Mouse (Mus musculus) left cerebral cortex, adult 11 months (tissue): Measurements from ENCODE around the gene Ccdc51.
A peak's percentile ranks its signal among the peaks of the same experiment; 100 is the strongest.

Source experiments
- DNase-seq: peaks from one replicate; pipeline ENCODE4 v3.0.0; 2022; ENCODE audit warnings: low spot score

The Ccdc51 gene

DNA sequence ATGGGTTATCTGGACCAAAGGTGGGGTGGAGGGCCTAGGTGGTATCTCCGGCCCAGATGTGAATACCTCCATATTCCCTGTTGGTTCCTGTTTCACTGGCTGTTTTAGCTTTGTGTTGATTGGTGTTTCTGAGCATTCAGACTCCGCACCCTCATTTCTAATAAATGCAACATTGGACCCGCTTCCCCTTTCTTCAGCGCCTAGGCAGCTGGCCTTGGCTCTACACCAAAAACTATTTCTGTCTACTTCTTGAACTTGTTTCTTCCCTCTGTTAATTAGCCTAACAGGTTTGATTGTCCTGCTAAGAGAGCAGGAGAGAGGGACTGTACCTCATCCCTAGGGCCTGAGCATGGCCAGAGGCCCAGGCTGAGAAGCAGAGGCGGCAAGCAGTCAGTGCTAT, 24.8 kb upstream of the Ccdc51 start:
- DNase-seq: no peak

DNA sequence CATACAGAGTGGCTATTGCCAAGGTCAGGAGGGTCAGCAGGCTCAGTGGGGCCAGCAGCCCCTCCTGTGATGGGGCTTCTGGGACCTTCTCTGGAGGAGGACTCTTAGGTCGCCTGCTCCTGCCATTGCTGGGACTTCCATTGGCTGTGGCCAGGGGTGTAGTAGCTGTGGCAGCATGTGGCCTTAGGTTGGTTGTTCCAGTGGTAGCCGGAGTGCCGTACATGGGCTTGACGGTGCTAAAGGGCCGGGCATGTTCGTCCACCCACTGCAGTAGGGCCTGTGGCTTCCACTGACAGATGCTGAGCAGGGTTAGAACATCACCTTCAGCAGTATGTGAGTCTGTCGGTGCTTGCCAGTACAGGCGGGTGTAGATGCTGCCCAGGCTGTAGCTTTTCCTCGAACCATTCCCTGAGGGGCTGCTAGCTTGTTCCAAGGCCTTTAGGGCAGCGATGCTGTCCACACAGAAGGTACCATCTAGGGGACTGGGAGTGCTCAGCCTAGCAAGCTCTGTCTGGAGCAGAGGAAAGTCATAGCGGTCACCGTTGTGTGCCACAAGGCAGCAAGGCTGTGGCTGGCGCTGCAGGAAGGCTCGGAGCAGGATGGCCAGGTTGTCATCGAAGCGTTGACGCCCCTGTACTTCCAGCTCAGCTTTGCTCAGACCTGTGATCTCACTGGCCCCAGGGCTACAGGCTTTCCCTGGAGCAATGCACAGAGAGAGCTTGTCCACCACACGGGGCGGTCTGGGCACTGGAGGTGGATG, 24.1 kb upstream of the Ccdc51 start:
- DNase-seq: no peak

DNA sequence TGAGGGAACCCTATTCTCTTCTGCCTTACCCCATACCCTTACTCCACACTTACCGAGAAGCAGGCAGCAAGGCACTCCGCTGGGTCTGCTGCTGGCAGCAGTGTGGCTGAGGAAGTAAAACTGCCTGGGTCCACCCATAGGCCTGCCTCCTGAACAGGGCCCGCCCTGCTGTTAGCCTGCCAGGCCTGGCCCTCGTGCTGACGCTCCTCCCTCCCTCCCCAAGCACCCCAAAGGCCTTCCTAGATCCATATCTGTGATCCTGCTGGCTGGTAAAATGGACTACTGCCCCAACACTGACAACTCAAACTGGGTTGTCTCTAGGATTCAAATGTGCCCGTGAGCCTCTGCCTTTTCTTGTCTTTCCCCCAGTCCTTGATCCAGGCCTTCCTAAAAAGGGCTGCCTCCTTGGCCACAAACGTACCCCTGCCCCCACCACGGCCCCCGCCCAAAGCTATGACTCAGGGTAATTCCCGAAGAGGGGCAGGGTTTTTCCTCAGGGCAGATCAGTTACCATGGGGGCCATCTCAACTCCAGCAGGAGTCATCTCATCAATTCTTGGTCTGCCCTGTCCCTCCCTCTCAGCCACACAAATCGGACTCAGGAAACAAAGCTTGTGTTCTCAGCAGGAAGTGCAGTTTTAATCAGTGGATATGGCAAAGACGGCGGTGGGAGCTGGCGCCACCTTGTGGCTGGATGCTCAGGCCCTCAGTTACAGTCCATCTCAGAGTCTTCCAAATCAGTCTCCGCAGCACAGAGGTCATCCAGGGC, 23.0 kb upstream of the Ccdc51 start, which contains the start of gene Trex1:
Gene Trex1 (minus strand): TSS at position 599 of the 768 bp plus-strand sequence.
- DNase-seq: peak; percentile 82

DNA sequence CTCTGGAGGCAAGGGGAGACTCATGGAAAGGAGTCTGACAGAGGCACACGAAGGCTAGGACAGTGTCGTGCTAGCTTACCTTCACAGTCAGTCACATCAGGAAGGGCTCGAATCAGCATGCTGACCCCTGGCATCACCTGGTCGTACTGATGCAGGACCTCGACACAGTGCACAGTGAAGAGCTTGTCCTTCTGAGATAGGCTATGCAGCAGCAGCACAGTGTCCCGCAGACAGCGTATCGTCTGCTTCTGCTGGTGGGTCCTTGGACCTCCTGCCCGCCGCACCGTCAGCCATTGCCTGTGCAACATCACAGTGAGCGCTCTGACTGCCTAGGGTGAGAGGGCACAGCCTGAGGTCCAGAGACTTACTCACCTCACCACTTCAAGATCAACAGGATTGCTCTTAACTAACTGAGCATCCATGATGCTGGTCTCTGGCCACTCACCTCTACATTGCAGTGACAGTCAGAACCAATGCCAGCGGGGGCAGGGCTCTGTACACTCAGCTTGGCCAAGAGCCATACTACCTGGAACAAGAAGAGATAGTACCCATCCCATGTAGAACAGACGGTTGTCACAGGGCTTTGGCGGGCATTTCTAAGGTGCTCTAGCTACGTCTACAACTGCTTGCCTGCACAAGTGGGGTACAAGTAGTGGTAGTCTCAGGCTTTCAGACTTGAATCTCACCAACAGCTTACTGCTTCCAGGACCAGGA, 22.0 kb upstream of the Ccdc51 start:
- no peak for DNase-seq

DNA sequence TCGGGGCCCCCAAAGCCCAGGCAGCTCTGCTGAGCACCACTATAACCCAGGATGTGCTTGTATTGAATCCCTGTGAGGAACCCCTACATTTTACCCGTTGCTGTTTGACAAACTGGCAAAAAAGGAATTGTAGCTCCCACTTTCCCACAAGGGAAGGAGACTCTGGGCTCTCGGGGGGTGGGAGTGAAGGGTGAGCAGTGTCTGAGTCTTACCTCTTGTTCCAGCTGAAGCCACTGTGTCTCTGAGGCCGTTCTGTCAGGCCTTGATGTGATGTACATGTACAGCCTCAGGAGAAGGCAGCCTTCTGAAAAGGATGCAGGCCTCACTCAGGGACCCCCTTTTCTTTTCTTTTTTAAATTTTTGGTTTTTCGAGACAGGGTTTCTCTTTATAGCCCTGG, 21.4 kb upstream of the Ccdc51 start:
- no peak for DNase-seq

DNA sequence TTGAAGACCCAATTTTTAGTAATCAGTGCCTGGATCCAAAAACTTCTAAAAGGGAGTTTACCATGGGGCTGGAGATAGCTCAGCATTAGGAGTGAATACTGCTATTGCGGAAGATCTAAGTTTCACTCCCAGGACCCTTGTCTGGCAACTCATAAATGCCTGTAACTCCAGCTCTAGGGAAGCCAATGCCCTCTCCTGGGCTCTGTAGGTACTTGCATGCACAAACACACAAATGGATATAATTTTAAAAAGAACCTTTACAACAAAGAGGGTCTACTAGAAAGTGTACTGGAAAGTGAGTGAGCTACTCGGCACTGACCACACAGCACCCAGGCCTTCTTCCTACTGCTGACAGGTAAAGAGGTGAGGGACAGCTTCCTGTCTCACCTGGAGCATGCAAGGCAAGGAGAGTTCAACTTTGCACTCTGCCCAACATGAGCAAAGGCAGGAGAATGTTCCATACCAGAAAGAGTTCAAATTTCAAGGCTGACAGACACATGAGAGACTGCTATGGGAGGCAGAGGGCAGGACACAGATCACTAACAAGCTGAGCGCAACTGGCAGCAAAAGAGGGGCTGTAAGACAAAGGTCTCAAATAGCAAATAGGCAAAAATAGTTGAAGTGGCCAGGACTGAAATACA, 14.1 kb upstream of the Ccdc51 start:
- no peak for DNase-seq

DNA sequence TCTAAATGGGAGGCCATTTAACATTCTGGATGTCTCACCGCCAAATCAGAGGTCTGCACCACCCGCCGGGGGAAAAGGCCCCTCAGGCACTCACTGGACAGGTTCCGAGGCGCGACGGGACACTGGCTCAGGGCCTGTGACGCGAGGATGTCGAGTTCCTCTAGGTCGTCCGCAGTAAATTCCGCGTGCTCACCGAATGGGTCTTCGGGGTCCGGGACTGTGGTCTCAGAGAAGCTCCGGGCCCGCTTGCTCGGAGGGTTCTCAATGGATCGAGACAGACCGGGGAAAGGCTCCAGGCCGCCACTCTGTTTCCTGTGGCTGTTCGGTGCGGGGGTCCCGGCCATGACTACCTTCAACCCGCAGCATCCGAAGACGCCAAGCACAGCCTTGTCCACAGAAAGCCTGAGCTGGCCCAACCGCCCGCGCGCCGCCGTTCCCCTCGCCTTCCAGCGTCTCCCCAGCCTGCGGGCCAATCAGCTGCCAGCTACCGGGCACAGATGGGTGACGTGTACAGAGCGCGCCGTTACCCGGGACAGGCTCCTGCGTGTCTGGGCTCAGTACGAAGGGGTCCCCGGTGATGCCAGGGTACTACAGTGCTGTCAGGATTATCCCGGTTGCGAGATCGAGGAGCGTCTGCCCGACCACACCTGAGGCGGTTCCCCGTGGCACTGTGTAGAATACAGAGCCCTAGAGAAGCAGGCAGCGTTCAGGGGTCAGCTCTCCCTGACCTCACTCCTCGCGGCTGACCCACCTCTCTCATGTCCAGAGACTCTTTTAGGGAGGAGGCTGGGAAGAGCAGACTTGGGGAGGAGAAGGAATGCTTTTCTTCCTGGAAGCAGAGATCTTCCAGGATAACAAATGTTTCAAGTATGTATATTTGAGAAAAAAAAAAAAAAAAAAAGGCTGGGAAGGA, 8.4 kb upstream of the Ccdc51 start, which contains the start of gene Atrip:
Gene Atrip (minus strand): TSS at position 464 of the 913 bp plus-strand sequence.
- DNase-seq: peak; percentile 88

DNA sequence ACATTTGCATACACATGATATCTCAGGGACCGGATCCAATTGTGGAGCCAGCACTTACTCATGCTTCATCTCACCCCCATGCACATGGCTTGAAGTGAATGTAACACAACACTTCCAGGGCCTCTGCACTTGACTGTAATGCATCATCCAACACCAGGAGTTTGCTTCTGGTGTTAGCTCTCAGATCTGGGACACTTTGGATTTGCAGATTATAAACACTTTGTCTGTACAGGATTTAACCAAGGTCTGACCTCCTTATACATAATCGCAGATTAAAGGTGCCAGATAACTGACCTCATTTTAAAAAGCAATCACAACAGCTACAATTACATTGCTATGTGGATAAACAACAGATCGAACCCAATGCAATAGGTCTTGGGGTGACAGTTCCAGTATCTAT, 1.8 kb upstream of the Ccdc51 start:
- no peak for DNase-seq

DNA sequence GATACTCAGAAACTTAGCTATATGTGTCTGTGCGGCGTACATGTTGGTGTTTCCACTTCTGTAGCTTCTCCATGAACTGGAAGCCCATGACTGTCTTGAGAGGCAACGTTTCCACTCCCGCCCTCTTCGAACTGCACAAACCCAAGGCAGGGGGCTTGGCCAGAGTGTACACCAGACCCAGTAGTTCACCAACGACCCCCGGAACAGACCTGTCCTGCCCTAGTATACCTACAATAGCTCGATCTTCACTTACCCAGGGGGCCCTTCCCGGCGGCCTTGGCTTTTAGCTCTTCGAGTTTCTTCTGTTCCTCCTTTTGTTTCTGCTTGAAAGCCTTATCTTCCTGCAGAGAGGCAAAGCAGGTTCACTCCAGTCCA, 557 bp upstream of the Ccdc51 start:
- no peak for DNase-seq

DNA sequence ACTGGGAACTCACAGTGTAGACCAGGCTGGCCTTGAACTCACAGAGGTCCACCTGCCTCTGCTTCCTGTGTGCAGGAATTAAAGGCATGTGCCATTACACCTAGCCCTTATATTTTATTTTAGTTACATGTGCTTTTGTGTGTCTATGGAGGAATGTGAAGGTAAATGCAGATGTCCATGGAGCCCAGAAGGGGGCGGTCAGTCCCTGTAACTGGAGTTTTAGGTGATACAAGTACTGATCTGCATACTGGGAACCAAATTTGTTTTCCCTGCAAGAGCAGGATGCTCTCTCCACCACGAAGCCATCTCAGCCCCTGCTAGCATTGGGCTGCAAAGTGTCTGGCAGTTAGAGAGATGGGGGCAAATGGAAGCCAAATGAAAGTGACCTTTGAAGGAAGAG, 2.6 kb downstream of the Ccdc51 start:
- DNase-seq: no peak

DNA sequence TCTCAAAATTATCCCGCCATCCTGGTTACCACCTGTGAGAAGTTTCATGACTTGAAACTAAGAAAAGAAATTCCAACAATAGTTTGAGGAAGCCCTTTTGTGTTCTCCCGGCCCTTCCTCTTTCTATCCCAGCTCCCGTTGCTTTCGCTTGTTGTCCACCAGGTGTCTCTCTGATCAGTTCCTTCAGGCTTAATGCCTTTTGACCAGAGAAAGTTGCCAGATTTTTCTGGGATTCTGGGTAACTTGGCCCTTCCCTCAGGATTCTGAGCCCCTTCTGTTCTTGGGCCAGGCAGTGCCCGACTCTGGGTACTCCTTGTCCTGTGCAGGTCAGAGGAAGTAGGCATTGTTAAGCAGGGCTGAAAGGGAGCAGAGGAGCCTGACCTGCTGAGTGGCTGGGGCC, 5.7 kb downstream of the Ccdc51 start:
- DNase-seq: no peak

DNA sequence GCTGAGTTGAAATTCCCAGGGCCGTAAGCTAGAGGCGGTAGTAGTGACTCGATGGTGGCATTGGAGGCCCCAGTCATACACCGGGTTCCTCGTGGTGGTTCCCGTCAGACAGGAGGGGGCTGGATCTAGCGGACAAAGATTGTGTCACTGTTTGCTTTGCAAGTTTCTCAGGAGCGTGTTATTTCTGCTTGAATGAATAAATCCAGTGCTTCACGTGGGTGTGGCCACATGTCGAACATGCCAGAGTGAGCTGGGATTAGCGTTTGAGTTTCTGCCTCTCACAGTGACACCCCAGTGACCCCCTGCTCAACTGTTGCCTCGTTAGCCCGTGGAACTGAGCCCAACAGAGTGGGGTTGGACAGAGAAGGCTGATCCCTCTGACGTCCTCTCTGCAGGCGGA, 8.2 kb downstream of the Ccdc51 start:
- DNase-seq: no peak

DNA sequence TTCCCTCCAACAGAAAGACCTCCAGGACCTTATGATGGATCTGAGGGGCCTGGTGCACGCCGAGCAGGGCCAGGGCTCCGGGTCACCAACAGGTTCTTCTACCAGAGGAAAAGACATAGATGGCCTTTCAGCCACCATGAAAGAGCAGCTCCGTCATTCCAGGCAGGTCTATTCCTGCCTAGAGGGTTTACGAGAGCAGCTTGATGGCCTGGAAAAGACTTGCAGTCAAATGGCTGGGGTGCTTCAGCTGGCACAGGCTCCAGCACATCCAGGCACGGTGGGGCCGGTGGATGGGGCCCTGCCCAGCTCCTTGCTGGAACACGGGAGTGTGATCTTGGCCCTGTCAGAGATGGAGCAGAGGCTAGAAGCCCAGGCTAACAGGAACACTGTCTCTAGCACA, 9.5 kb downstream of the Ccdc51 start:
- DNase-seq: no peak

DNA sequence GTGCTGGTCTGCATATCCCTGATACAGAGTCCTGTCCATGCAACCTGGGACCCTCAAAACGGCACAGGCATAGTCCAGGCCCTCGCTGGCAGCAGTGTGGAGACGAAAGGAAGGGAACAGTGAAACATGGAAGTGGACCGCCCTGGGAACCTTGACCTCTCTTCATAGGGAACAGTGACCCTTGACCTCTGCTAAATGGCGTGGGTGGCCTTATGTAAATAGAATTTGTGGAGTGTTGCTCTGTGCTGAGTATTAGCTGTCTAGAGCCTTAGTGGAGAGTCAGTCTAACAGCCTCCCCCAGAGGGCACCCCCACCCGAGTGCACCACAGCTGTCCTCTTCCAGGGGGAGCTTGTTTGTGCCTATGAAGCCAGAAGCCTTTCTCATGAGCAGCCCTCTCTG, 10.5 kb downstream of the Ccdc51 start:
- no peak for DNase-seq

DNA sequence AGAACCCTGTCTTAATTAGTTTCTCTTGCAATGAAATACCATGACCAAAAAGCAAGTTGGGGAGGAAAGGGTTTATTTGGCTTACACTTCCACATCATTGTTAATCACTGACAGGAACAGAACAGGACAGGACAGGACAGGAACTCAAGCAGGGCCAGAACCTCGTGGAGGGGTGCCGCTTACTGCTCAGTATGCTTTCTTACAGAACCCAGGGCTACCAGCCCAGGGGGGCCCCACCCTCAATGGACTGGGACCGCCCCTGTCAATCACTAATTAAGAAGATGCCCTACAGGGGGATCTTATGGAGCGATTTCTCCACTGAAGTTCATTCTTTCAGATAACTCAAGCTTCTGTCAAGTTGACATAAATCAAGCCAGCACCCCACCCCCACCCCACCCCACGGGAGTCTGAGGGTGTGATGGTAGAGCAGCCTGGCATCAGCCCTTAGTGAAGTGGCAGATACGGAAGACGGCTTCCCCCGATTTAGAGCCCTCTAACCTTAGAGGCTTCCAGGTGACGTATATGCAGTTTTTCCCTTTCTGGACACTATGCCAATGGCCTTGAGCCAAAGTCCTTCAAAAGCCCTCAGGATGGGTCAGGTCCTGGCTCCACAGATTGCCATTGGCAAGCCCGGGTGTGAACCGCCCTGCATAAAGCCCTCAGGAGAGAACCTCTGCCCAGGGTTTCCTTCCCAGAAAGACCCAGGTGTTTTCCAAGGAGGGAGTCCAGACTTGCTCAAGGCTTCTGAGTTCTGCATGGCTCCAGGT, 11.7 kb downstream of the Ccdc51 start:
- DNase-seq: no peak

DNA sequence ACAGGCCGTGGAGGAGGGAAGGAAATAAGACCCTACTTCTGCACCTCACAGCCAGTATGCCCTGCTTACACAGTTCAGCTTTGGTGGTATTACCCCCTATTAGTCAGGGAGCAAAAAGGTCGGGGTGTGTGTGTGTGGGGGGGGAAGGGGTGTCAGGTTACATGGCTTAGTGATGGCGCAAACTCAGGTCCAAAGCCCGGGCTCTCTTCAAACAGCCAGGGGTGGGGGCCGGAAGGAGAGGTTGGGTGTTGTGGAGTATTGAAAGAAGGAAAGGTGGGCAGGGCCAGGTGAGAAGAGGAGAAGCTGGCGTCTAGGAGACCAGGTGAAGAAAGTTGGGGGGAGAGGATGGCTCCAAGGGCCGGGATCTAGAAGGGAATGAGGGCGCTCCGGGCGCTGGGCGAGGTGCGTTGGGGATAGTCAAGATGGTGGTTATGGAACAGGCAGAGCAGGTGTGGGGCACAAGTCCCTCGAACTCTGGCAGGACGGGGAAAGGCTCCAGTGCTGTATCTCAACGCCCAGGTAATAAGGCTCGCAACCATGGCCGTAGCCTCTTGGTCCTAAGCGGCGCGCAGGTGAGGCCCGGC, 12.4 kb downstream of the Ccdc51 start:
- DNase-seq: no peak

DNA sequence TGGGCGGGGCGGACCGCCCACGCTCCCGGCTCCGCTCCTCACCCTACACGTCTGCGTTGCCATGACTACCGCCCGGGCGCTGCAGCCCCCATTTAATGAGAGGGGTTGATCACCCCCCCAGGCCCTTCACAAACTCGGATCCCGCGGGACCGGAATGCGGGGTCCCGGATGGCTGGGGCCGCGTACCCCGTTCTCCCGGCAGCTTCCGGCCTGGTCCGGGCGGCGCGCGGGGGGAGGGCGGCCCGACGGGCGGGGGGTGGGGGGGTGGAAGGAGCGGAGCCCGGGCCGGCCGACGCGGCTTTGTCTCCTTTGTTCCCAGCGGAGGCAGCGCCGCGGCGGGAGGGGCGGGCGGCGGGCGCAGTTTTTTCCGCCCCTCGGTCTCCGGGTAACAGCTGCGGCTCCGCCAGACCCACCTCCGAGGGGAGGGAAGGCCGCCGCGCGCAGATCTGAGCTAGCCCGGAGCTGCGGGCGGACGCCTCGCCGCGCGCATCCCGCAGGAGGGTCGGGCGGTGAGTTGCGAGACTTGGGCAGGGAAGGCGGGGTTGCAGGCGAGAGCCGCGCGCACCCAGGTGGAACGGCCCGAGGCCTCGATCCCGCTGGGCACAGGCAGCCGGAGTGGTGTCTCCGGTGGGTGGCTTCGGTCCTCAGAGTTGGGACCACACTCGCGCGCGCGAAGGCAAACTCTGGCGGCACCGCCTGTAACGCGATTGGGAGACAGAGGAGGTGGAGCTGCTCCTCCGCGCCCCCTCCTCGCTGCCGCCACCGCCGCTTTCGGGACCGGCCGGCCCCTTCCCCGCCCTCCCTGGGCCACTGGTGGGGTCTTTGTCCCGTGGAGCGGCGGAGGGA, 13.1 kb downstream of the Ccdc51 start, which contains the start of gene Plxnb1:
Gene Plxnb1 (plus strand): TSS at position 253 of the 846 bp plus-strand sequence.
- DNase-seq: peak; percentile 35

DNA sequence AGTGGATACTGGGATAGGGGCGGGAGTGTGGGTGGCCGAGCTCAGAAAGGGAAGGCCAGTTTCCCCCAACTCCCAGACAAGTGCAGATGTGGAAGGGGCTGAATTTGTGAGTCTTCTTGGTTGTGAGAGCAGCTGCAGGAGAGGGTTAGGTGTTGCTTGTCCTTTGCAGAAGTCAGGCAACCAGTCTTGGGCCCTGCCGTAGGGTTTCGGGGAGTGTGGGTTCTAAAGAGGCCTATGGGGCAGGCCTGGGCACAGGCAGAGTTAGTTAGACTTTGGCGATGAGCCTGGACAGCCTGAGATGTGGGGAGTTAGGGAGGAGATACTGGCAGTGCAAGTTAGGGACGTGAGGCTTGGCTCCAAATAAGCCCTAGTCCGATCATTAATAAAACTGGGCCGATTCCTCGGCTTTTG, 14.0 kb downstream of the Ccdc51 start:
- DNase-seq: no peak

DNA sequence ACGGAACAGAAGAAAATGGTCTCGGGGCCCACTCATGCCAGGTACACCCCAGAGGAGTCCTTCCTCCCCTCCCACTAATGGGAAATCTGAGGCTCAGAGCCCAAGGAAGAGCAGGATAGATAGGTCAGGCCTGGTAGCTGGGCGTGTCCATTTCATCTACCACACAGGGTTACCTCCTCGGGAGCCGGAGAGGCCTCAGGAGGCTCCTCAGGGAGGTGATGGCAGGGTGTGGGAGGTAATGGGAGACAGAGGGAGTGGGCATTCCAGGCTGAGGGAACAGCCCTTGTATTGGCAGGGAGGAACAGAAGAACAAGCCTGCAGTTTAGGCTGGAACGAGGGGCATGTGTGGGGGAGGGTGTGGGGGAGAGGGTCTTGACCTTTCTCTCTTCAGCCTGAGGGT, 14.6 kb downstream of the Ccdc51 start:
- DNase-seq: no peak
